In the genomic region with DNA sequence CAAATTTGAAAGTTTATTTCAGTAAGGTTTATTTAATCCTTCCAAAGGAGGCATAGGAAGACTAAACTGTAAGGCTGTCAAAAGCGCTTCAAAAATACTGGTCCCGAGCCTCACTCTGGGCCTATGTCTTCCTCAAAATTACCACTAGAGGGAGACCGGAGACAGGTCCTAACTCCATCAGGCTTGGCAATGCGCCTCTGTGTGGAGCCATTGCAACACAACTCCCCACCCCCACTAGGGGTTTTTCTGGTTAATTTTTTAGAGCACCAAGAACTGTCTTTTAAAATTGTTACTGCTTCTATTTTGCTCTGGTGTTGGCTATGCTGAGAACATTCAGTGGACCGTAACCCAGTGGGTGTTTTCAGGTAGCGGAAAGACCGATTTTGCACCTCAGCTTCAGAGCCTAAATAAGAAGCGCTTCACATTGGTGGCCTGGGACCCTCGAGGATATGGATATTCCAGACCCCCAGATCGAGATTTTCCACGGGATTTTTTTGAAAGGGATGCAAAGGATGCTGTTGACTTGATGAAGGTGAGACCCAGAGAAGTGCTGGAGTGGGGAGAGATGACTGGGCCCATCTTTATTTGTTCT, we compare ENCODE assay signal across 8 mouse cellular contexts. TPM values are rescaled to one million over a fixed set of nuclear protein-coding genes. Genes with fewer than 3 reads are reported as not detected.
DNase-seq lines count a peak whose midpoint lies in the region; ATAC-seq and TF ChIP-seq lines count a peak whose summit lies in the region.

No protein-coding gene starts in this region.

- peaks cover 32% of the 10 kb centered on the region for H3K36me3 ChIP-seq in E14TG2a.4 (ENCODE audit: insufficient read depth, low read length)
- H3K36me3 ChIP-seq in forebrain, embryonic 13.5 days (ENCODE audit: poor library complexity, severe bottlenecking) = peaks cover 26% of the 10 kb centered on the region
- peaks cover 15% of the 10 kb centered on the region; the same call in 1 of the 2 replicates for H3K36me3 ChIP-seq in liver, postnatal 0 days (replicated peaks; ENCODE audit: insufficient read depth, low read length)
- H3K36me3 ChIP-seq in neural tube, embryonic 15.5 days = peaks cover 15% of the 10 kb centered on the region

- intact Hi-C loops in heart, postnatal 14 days (cut with DNase I) = loop anchor here (1.0 to 10.0 kb wide), 3 partner anchors 109 to 828 kb away; a partner anchor contains a TSS

- no peak overlapping the region; the same call in 1 of the 2 replicates for H3K27ac ChIP-seq in forebrain, embryonic 13.5 days
- H3K27ac ChIP-seq in liver, postnatal 0 days (ENCODE audit: low read depth) = peak overlapping the region; percentile 76
- peak overlapping the region; percentile 33; the same call in 1 of the 2 replicates for H3K27ac ChIP-seq in neural tube, embryonic 15.5 days (replicated peaks)

- peaks cover 10% of the 10 kb centered on the region; the same call in 1 of the 2 replicates for H3K9me3 ChIP-seq in E14TG2a.4 (ENCODE audit: low read length)
- H3K9me3 ChIP-seq in forebrain, embryonic 13.5 days (replicated peaks) = no peaks in the 10 kb centered on the region
- H3K9me3 ChIP-seq in liver, postnatal 0 days (ENCODE audit: low read length) = no peaks in the 10 kb centered on the region
- H3K9me3 ChIP-seq in neural tube, embryonic 15.5 days (replicated peaks) = no peaks in the 10 kb centered on the region

- DNase-seq in c-Kit-positive CD71-positive TER-119-negative erythroid progenitor cells, embryonic 14.5 days (ENCODE audit: low read depth) = peak; percentile 64
- DNase-seq in heart, postnatal 14 days = peak; percentile 81 to 87
- DNase-seq in layer of hippocampus, adult 11-12 months (ENCODE audit: low spot score) = peak; percentile 91
- peak; percentile 76 for DNase-seq in liver, postnatal 0 days
- peak; percentile 84 for DNase-seq in testis, postnatal 10 days (ENCODE audit: low spot score)

- no peak for TF ChIP-seq EP300 in liver, postnatal 0 days (IDR thresholded peaks at IDR 0.05; ENCODE audit: low read depth)

- peak; percentile 88 for TF ChIP-seq CTCF in E14TG2a.4 (conservative IDR thresholded peaks at IDR 0.05; ENCODE audit: low read length)
- peak; percentile 93 for TF ChIP-seq CTCF in liver, postnatal 0 days (IDR thresholded peaks at IDR 0.05; ENCODE audit: low read depth)

- no peak overlapping the region for H3K9ac ChIP-seq in forebrain, embryonic 13.5 days
- no peak overlapping the region for H3K9ac ChIP-seq in liver, postnatal 0 days (replicated peaks)
- no peak overlapping the region for H3K9ac ChIP-seq in neural tube, embryonic 15.5 days (replicated peaks)

- no peak overlapping the region for H3K4me3 ChIP-seq in E14TG2a.4 (replicated peaks; ENCODE audit: low read length)
- H3K4me3 ChIP-seq in forebrain, embryonic 13.5 days = no peak overlapping the region
- H3K4me3 ChIP-seq in liver, postnatal 0 days (ENCODE audit: low read depth, low read length) = no peak overlapping the region
- H3K4me3 ChIP-seq in neural tube, embryonic 15.5 days (replicated peaks) = no peak overlapping the region

- no peak overlapping the region for H3K4me2 ChIP-seq in forebrain, embryonic 13.5 days
- no peak overlapping the region for H3K4me2 ChIP-seq in liver, postnatal 0 days (ENCODE audit: low read depth, low read length)
- no peak overlapping the region for H3K4me2 ChIP-seq in neural tube, embryonic 15.5 days

- peaks cover 37% of the 10 kb centered on the region for H3K4me1 ChIP-seq in E14TG2a.4 (replicated peaks; ENCODE audit: low read depth, low read length)
- H3K4me1 ChIP-seq in forebrain, embryonic 13.5 days = no peaks in the 10 kb centered on the region
- peaks cover 17% of the 10 kb centered on the region for H3K4me1 ChIP-seq in liver, postnatal 0 days (ENCODE audit: insufficient read depth)
- peaks cover 8% of the 10 kb centered on the region for H3K4me1 ChIP-seq in neural tube, embryonic 15.5 days

- no peaks in the 10 kb centered on the region for H3K27me3 ChIP-seq in E14TG2a.4 (ENCODE audit: insufficient read depth, low read length)
- H3K27me3 ChIP-seq in forebrain, embryonic 13.5 days = no peaks in the 10 kb centered on the region
- no peaks in the 10 kb centered on the region for H3K27me3 ChIP-seq in liver, postnatal 0 days (ENCODE audit: insufficient read depth, low read length)
- no peaks in the 10 kb centered on the region for H3K27me3 ChIP-seq in neural tube, embryonic 15.5 days (replicated peaks)

- 39% methylated on average over 11 of the region's 11 CpGs for WGBS in forebrain, embryonic 13.5 days
- 38% methylated on average over 11 of the region's 11 CpGs for WGBS in liver, postnatal 0 days (ENCODE audit: insufficient replicate concordance)
- WGBS in neural tube, embryonic 15.5 days = 42% methylated on average over 11 of the region's 11 CpGs

- peak; percentile 96 for ATAC-seq in forebrain, embryonic 13.5 days
- peak; percentile 87 for ATAC-seq in liver, postnatal 0 days
- ATAC-seq in neural tube, embryonic 15.5 days (ENCODE audit: low FRiP score) = peak; percentile 92

RNA-seq across cellular contexts. Expression of a gene that starts 9.1 kb away (rescaled TPM):
- polyA plus RNA-seq in forebrain, embryonic 13.5 days (2015; fragmentation: Nextera tagmentation; extraction: Ambion mirVana) = 36.5 and 37.6 TPM in 2 replicates
- total RNA-seq in heart, postnatal 14 days (2021) = 10 to 100 TPM; 34.0 to 34.7 TPM
- 95.6 and 107 TPM in 2 replicates for polyA plus RNA-seq in liver, postnatal 0 days (2015; fragmentation: Nextera tagmentation; extraction: Ambion mirVana)
- polyA plus RNA-seq in neural tube, embryonic 15.5 days (2015; fragmentation: Nextera tagmentation; extraction: Ambion mirVana) = 40.7 and 44.9 TPM in 2 replicates

RNA-seq across cellular contexts. Expression of a gene that starts 31.3 kb away (rescaled TPM):
- 761 and 874 TPM in 2 replicates for polyA plus RNA-seq in forebrain, embryonic 13.5 days (2015; fragmentation: Nextera tagmentation; extraction: Ambion mirVana)
- total RNA-seq in heart, postnatal 14 days (2021) = 10 to 100 TPM; 53.6 to 68.2 TPM
- polyA plus RNA-seq in liver, postnatal 0 days (2015; fragmentation: Nextera tagmentation; extraction: Ambion mirVana) = 64.7 and 78.8 TPM in 2 replicates
- polyA plus RNA-seq in neural tube, embryonic 15.5 days (2015; fragmentation: Nextera tagmentation; extraction: Ambion mirVana) = 2,701 and 3,281 TPM in 2 replicates

RNA-seq across cellular contexts. Expression of a gene that starts 43.9 kb away (rescaled TPM):
- polyA plus RNA-seq in forebrain, embryonic 13.5 days (2015; fragmentation: Nextera tagmentation; extraction: Ambion mirVana) = 27.9 and 29.1 TPM in 2 replicates
- total RNA-seq in heart, postnatal 14 days (2021) = 100 to 1,000 TPM in 1 of 2 experiments, 10 to 100 TPM in 1; 97.9 to 100 TPM
- polyA plus RNA-seq in liver, postnatal 0 days (2015; fragmentation: Nextera tagmentation; extraction: Ambion mirVana) = 26.0 and 28.3 TPM in 2 replicates
- polyA plus RNA-seq in neural tube, embryonic 15.5 days (2015; fragmentation: Nextera tagmentation; extraction: Ambion mirVana) = 46.0 and 50.9 TPM in 2 replicates

RNA-seq across cellular contexts. Expression of a gene that starts 44.4 kb away (rescaled TPM):
- polyA plus RNA-seq in forebrain, embryonic 13.5 days (2015; fragmentation: Nextera tagmentation; extraction: Ambion mirVana) = 5.8 and 6.7 TPM in 2 replicates
- 10 to 100 TPM; 10.8 to 11.9 TPM for total RNA-seq in heart, postnatal 14 days (2021)
- 10.4 and 11.3 TPM in 2 replicates for polyA plus RNA-seq in liver, postnatal 0 days (2015; fragmentation: Nextera tagmentation; extraction: Ambion mirVana)
- polyA plus RNA-seq in neural tube, embryonic 15.5 days (2015; fragmentation: Nextera tagmentation; extraction: Ambion mirVana) = 6.7 and 8.9 TPM in 2 replicates
